Mouse (Mus musculus) midbrain, embryonic 11.5 days (tissue): ENCODE measurements around the gene Efna5. TPM values are rescaled to one million over a fixed set of nuclear protein-coding genes. Genes with fewer than 3 reads are reported as not detected.

Source experiments
- ATAC-seq: fragments of 200-750 bp; cut with Nextera tagmentation; 2 replicates; pipeline ENCODE4 v1.8.0; 2017; ENCODE audit warnings: moderate TSS enrichment, moderate library complexity; ENCODE audit not compliant: low FRiP score
- DNase-seq: peaks from one replicate; pipeline ENCODE4 v3.0.0; 2015; ENCODE audit warnings: low spot score; ENCODE audit errors: missing footprints
- H3K27ac ChIP-seq: fragments of 300-500 bp; sonication (generic); 2 replicates; pipeline ENCODE4 v1.5.1; 2014; ENCODE audit warnings: low read depth, low read length
- H3K27me3 ChIP-seq: fragments of 300-500 bp; sonication (generic); 2 replicates; pipeline ENCODE4 v1.6.1; 2014; ENCODE audit warnings: mild to moderate bottlenecking, low read length, moderate library complexity, mixed read lengths; ENCODE audit not compliant: control insufficient read depth, insufficient read depth
- H3K36me3 ChIP-seq: fragments of 300-500 bp; sonication (generic); 2 replicates; pipeline ENCODE4 v1.6.1; 2014; ENCODE audit warnings: mild to moderate bottlenecking, low read length, moderate library complexity, mixed read lengths; ENCODE audit not compliant: control insufficient read depth, insufficient read depth
- H3K4me1 ChIP-seq: fragments of 300-500 bp; sonication (generic); 2 replicates; pipeline ENCODE4 v1.6.1; 2014; ENCODE audit warnings: low read length; ENCODE audit not compliant: control insufficient read depth, insufficient read depth
- H3K4me2 ChIP-seq: fragments of 300-500 bp; sonication (generic); 2 replicates; pipeline ENCODE4 v1.6.1; 2014; ENCODE audit warnings: mild to moderate bottlenecking, moderate library complexity
- H3K4me3 ChIP-seq: fragments of 300-500 bp; sonication (generic); 2 replicates; pipeline ENCODE4 v1.5.1; 2014; ENCODE audit warnings: low read depth, low read length
- H3K9ac ChIP-seq: fragments of 300-500 bp; sonication (generic); 2 replicates; pipeline ENCODE4 v1.6.1; 2014; ENCODE audit warnings: low read length
- H3K9me3 ChIP-seq: fragments of 300-500 bp; sonication (generic); 2 replicates; pipeline ENCODE4 v1.6.1; 2016; ENCODE audit warnings: low read length; ENCODE audit not compliant: control insufficient read depth
- WGBS: fragments of 180-500 bp; shearing (Covaris S2); extraction: QIAGEN DNeasy Blood & Tissue Kit; methylation state at CpG from one replicate; pipeline ENCODE4 v1.1.7; 2014; 5-methylcytosine and 5-hydroxymethylcytosine counted together
- polyA plus RNA-seq: library from polyadenylated mRNA; unstranded; fragments of >200 nt; fragmentation: Nextera tagmentation; extraction: Ambion mirVana; gene quantifications from 2 replicates; pipeline ENCODE4 v1.2.1, GENCODE M21; 2014

Gene Efna5
- polyA plus RNA-seq, 1 experiment from 2014 or later, result 72.5 TPM

DNA sequence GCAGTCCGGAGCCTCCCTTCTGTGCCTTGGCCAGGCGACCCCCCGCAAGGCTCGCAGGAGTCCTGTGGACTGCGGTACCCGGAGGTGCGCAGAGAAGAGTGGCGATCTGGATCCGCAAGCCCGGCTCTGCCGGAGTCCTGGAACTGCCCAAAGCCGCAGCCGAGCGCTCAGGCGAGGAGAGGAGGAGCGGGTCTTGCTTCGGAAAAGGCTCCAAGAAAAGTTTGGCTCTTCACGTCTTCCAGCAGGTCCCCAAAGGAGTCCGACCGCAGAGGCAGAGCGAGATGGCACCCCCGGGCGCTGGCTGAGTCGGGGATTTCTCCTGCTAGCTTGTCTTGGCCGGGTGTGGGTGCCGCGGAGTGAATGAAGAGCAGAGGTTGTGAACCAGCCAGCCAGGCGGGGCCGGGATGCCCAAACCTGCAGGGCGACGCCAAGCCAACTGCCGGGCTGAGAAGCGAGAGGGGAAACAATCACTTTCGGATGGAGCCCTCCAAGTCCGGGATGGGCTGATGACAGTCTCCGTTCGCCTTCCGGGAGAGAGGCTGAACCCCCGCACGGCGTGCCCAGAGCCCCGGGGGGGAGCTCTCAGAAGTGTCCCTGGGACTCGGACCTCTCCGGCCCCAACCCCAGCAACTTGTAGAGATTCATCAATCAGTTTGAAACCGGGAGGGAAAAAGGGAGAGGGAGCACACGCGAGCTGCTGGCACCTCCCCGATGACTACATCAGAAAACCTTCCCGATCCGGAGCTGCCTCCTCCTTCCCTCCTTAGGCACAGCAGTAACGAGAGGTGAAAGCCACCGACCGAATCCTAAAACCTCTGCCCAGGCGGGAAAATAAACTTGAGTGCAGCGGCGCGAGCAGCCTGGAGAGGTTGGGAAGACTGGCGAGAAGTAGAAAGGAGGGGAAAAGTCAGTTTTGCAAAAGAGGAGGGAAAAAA, 941 bp upstream of the Efna5 start:
- Histone ChIP-seq H3K9me3 (no peaks in the 10 kb centered on the region), H3K36me3 (no peaks in the 10 kb centered on the region), H3K9ac (peak overlapping the region; percentile 96), H3K4me1 (peaks cover 11% of the 10 kb centered on the region; the same call in 1 of the 2 replicates), H3K4me2 (peak overlapping the region; percentile 96), H3K27me3 (peaks cover 5% of the 10 kb centered on the region; the same call in 1 of the 2 replicates), H3K4me3 (peak overlapping the region; percentile 88), H3K27ac (peak overlapping the region; percentile 92)
- under 1% methylated on average over 58 of the region's 58 CpGs for WGBS
- DNase-seq (peak; percentile 98), ATAC-seq (peak; percentile 39)

DNA sequence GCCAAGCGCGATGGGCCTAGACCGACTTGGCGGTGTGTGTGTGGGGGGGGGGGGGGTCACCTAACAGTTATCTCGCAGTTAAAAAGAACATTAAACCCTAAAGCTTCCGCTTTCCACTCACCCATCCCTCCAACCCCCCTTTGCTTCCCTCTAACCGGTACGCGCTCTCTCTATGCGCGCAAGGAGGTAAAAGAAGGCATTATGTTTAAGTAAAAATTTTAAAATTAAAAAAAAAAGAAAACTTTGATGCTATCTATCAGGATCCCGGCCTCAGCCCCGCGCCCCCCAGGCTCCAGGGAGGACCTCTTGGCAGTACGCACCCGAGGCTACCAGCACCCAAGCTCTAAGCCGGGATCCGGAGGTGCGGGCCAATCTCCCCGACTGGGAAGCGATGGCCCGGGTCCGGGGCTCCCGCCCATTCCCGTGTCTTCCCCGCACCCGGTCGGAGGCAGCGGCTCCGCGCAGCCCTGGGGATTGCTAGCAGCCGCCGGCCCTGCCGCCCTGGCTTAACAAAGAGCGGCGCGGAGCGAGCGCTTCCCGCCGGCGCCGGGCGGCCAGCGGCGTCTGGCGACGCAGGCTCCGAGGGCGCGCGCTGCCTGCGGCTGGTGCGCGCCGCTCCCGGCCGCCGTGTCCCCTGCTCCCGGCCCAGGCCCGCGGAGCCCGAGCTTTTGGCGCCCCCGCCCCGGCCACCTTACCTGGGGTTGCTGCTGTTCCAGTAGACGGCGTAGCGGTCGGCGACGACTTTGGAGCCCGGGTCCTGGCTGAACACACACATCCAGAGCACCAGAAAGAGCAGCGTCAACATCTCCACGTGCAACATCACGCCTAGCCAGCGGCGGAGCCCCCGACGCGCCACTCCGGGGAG, 574 bp downstream of the Efna5 start:
- H3K36me3 ChIP-seq, result no peaks in the 10 kb centered on the region
- under 1% methylated on average over 79 of the region's 82 CpGs for WGBS
- H3K9me3 ChIP-seq, result no peaks in the 10 kb centered on the region
- peaks cover 9% of the 10 kb centered on the region for H3K27me3 ChIP-seq
- H3K4me2 ChIP-seq, result peak overlapping the region; percentile 96
- peak overlapping the region; percentile 92 for H3K27ac ChIP-seq
- peak overlapping the region; percentile 88 for H3K4me3 ChIP-seq
- peak; percentile 20 for ATAC-seq
- DNase-seq, result peak; percentile 97
- peak overlapping the region; percentile 96 for H3K9ac ChIP-seq
- H3K4me1 ChIP-seq, result peaks cover 10% of the 10 kb centered on the region; the same call in 1 of the 2 replicates

DNA sequence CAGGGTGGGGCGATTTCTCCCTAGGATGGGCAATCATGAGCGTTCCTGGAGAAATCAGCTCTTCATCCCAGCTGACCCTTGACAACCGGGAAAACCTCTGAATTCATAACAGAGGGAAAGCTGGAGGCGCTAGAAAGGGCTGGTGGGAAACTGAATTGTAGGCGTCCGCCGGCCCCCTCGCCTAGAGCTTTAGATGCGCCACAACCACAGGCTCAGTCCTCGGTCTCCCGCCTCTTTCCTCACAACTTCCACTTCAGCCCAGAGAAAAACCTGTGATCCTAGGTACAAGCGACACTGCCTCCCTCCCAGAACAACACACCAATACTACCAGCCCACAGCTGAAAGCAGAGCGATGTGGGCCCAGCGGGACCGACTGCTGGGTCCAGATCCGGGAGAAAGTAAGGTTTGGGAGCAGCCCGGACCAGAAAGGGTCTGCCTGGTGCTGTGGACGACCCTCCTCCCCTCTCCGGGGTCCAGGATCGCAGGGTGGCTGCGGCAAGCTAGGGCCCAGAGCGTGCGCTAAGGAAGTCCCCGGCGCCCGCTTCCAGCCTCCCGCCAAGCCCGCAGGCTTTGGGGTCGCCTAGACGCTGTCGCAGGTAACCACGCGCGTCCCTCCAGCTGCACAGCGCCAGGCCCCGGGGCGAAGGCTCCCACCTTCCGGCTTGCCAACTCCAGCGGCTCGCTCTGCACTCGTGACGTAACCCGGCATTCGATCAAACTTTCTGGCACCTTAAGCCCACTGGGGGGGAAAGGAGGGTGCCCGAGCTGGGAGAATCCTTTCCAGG, 1.4 kb downstream of the Efna5 start:
- Histone ChIP-seq H3K4me1 (peaks cover 10% of the 10 kb centered on the region; the same call in 1 of the 2 replicates), H3K4me3 (peak overlapping the region; percentile 88), H3K9me3 (no peaks in the 10 kb centered on the region), H3K4me2 (peak overlapping the region; percentile 96), H3K27ac (peak overlapping the region; percentile 92), H3K9ac (peak overlapping the region; percentile 96), H3K27me3 (peaks cover 9% of the 10 kb centered on the region), H3K36me3 (no peaks in the 10 kb centered on the region)
- ATAC-seq (no peak), DNase-seq (peak; percentile 97)
- WGBS, result under 1% methylated on average over 45 of the region's 45 CpGs

DNA sequence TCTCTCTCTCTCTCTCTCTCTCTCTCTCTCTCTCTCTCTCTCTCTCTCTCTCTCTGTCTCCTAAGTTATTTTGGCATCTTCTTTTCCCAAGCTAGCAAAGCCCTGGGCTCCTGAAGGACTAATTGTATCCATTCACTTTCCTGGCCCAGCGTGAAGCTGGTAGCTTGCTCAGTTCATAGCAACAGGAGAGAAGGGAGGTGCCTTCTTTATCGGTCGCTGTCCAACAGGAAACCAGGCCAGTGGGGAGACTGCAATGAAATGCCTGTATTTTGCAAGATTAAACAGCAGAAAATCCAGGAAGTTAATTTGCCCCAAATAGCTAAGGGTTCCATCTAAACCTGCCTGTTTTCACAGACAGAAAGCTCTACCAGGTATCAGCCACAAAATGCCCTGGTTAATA, 5.4 kb downstream of the Efna5 start:
- Histone ChIP-seq H3K9ac (peak overlapping the region; percentile 51), H3K4me2 (peak overlapping the region; percentile 36), H3K4me1 (peaks cover 33% of the 10 kb centered on the region), H3K4me3 (peak overlapping the region; percentile 15), H3K27ac (no peak overlapping the region), H3K27me3 (peaks cover 15% of the 10 kb centered on the region), H3K36me3 (no peaks in the 10 kb centered on the region), H3K9me3 (no peaks in the 10 kb centered on the region)
- 1% methylated on average over 3 of the region's 3 CpGs for WGBS
- DNase-seq, result no peak
- no peak for ATAC-seq

DNA sequence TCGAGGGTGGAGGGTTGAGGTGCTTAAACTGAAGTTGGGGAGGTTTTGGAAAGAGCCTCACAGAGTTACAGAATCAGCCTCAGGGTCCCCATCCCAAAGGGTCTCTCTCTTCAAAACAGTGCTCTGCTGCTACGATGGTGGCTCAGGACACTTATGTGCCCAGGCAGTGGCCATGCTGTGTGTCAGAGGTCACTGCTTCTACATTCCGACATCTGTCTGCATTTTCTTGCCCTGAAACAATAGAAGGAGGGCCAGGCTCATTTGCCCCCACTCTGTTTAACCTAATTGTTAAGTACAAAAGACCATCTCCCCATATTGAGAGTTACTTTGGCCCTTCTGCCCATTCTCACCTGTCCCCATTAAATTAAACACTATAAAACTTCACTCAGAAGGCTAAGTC, 9.2 kb downstream of the Efna5 start:
- Histone ChIP-seq H3K4me3 (no peak overlapping the region), H3K36me3 (no peaks in the 10 kb centered on the region), H3K9ac (peak overlapping the region; percentile 17; the same call in 1 of the 2 replicates), H3K27me3 (peaks cover 9% of the 10 kb centered on the region), H3K9me3 (no peaks in the 10 kb centered on the region), H3K4me1 (peaks cover 32% of the 10 kb centered on the region), H3K4me2 (peak overlapping the region; percentile 21), H3K27ac (no peak overlapping the region)
- ATAC-seq (no peak), DNase-seq (no peak)
- WGBS, result 2% methylated on average over 3 of the region's 3 CpGs

DNA sequence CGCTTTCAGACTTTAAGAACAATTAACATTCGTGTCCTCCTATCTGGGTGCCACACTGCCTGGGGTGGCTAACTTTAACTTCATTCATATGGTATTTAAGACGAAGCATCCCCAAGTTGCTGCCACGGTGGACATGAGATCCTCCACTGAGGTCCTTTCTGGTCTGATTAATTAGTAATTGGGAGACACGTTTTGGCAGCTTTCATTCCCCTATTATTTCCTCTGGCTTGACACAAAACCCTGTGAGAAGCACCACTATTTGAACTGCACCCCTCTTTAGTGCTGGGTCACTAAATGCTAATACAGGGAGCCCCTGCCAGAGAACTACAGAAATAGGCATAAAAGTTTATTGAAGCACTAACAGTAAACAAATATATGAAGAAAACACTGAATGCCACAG, 9.9 kb downstream of the Efna5 start:
- Histone ChIP-seq H3K4me3 (no peak overlapping the region), H3K27ac (no peak overlapping the region), H3K4me1 (peaks cover 32% of the 10 kb centered on the region), H3K27me3 (peaks cover 9% of the 10 kb centered on the region), H3K4me2 (peak overlapping the region; percentile 14; the same call in 1 of the 2 replicates), H3K9ac (no peak overlapping the region), H3K9me3 (no peaks in the 10 kb centered on the region), H3K36me3 (no peaks in the 10 kb centered on the region)
- WGBS, result 26% methylated on average over 5 of the region's 5 CpGs
- no peak for DNase-seq
- no peak for ATAC-seq

DNA sequence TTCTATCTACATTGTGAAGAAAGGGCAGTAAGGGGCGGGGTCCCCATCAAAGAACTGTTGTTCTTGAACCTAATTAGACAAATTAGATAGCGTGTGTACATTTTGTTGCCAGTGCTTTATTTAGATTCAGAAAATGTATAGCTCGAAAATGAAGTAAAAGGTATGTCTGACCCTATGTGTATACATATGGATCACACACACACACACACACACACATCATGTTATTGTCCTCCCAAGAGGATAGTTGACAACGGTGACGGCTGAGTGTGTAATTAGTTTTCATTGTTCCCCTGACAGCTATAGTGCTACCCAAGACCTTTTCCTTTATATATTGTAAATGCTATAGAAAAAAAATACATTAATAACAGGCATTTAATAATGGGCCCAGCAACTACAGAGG, 10.7 kb downstream of the Efna5 start:
- Histone ChIP-seq H3K27ac (no peak overlapping the region), H3K4me3 (no peak overlapping the region), H3K4me1 (peaks cover 29% of the 10 kb centered on the region), H3K36me3 (no peaks in the 10 kb centered on the region), H3K9ac (no peak overlapping the region), H3K4me2 (no peak overlapping the region), H3K9me3 (no peaks in the 10 kb centered on the region), H3K27me3 (peaks cover 6% of the 10 kb centered on the region; the same call in 1 of the 2 replicates)
- DNase-seq (no peak), ATAC-seq (peak; percentile 57; the same call in 1 of the 2 replicates)
- WGBS, result 52% methylated on average over 5 of the region's 5 CpGs

DNA sequence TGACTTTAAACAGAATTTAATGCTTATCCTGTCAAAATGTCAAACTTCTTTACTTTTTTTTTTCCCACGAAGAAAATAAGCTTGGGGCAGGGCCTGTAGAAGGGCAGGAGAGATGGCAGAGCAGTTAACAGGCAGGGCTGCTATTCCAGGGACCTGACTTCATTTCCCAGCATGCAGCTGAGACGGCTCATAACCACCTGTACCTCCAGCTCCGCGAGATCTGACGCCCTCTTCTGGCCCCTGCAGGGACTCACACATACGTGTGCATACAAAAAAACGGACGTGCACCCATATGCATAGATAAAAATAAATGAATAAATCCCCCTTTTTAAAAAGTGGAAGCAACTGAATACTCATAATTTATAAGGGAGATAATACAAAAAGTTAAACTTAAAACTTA, 16.2 kb downstream of the Efna5 start:
- H3K36me3 ChIP-seq, result no peaks in the 10 kb centered on the region
- H3K27me3 ChIP-seq, result no peaks in the 10 kb centered on the region
- no peak overlapping the region for H3K9ac ChIP-seq
- no peaks in the 10 kb centered on the region for H3K9me3 ChIP-seq
- H3K27ac ChIP-seq, result no peak overlapping the region
- DNase-seq, result no peak
- H3K4me2 ChIP-seq, result no peak overlapping the region
- H3K4me1 ChIP-seq, result peaks cover 22% of the 10 kb centered on the region
- ATAC-seq, result no peak
- 89% methylated on average over 8 of the region's 8 CpGs for WGBS
- no peak overlapping the region for H3K4me3 ChIP-seq
